Mouse (Mus musculus) midbrain, embryonic 15.5 days (tissue): ENCODE measurements at regions not wholly inside any gene's neighbourhood (a gene's known extent, or its start where the extent isn't known, plus 50 kb on each side); places are given as distances from the start of the nearest gene placed in this dataset.

ENCODE experiments used
- ATAC-seq: fragments of 200-750 bp; cut with Nextera tagmentation; replicated peaks from 2 replicates; pipeline ENCODE4 v1.8.0; 2017; ENCODE audit warnings: moderate TSS enrichment
- H3K27ac ChIP-seq: fragments of 300-500 bp; sonication (generic); 2 replicates; pipeline ENCODE4 v1.5.1; 2015; ENCODE audit warnings: mild to moderate bottlenecking, inconsistent platforms
- H3K27me3 ChIP-seq: fragments of 300-500 bp; sonication (generic); replicated peaks from 2 replicates; pipeline ENCODE4 v1.6.1; 2015; ENCODE audit warnings: inconsistent platforms
- H3K36me3 ChIP-seq: fragments of 300-500 bp; sonication (generic); replicated peaks from 2 replicates; pipeline ENCODE4 v1.6.1; 2015; ENCODE audit warnings: inconsistent platforms
- H3K4me1 ChIP-seq: fragments of 300-500 bp; sonication (generic); 2 replicates; pipeline ENCODE4 v1.6.1; 2015; ENCODE audit warnings: inconsistent platforms
- H3K4me2 ChIP-seq: fragments of 300-500 bp; sonication (generic); 2 replicates; pipeline ENCODE4 v1.6.1; 2015; ENCODE audit warnings: inconsistent platforms, mild to moderate bottlenecking, moderate library complexity
- H3K4me3 ChIP-seq: fragments of 300-500 bp; sonication (generic); 2 replicates; pipeline ENCODE4 v1.5.1; 2015; ENCODE audit warnings: mild to moderate bottlenecking, inconsistent platforms
- H3K9ac ChIP-seq: fragments of 300-500 bp; sonication (generic); 2 replicates; pipeline ENCODE4 v1.6.1; 2015; ENCODE audit warnings: mild to moderate bottlenecking, inconsistent platforms
- H3K9me3 ChIP-seq: fragments of 300-500 bp; sonication (generic); 2 replicates; pipeline ENCODE4 v1.6.1; 2016; ENCODE audit warnings: inconsistent platforms
- WGBS: fragments of 180-500 bp; shearing (Covaris S2); methylation state at CpG from one replicate; pipeline ENCODE4 v1.1.7; 2015; ENCODE audit warnings: mixed read lengths; 5-methylcytosine and 5-hydroxymethylcytosine counted together

DNA sequence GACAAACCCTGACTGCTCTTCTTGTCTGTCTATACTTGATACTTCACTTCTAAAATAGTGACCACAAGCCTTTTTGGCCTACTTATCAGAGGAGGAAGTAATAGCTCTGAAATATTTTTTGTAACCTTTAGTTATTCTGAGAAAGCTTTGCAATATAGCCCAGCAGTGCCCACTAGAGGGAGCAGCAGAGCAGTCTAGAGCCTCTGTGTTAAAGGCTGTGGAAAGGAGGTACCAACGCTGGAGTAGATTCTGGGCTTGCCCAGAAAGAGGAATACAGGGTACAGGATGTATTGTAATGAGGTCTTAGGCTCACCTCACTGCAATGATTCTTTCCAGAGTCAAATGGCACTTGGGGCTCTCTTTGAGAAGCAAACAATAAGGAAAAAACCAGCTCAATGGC, 151.1 kb downstream of the Dmrta2 start:
- H3K27ac ChIP-seq = peak overlapping the region; percentile 31; the same call in 1 of the 2 replicates
- H3K4me3 ChIP-seq = no peak overlapping the region
- no peak overlapping the region for H3K4me2 ChIP-seq
- no peaks in the 10 kb centered on the region for H3K9me3 ChIP-seq
- peak; percentile 89 for ATAC-seq
- H3K4me1 ChIP-seq = 0 out of 2 replicates have a peak, but pooled peaks cover 6% of the 10 kb centered on the region
- H3K27me3 ChIP-seq = no peaks in the 10 kb centered on the region
- WGBS = 0% methylated on average over 1 of the region's 1 CpGs
- no peak overlapping the region for H3K9ac ChIP-seq
- H3K36me3 ChIP-seq = no peaks in the 10 kb centered on the region

- Histone ChIP-seq H3K4me2 (no peak overlapping the region), H3K36me3 (no peaks in the 10 kb centered on the region), H3K9ac (no peak overlapping the region), H3K4me3 (no peak overlapping the region), H3K4me1 (0 out of 2 replicates have a peak, but pooled peaks cover 8% of the 10 kb centered on the region), H3K27ac (peak overlapping the region; percentile 31; the same call in 1 of the 2 replicates), H3K9me3 (no peaks in the 10 kb centered on the region), H3K27me3 (no peaks in the 10 kb centered on the region)
- ATAC-seq = peak; percentile 91
- WGBS = 33% methylated on average over 3 of the region's 3 CpGs
Observed at GRCm38 (mm10) chr4:110129518-110129917, 151.7 kb downstream of the Dmrta2 start.

DNA sequence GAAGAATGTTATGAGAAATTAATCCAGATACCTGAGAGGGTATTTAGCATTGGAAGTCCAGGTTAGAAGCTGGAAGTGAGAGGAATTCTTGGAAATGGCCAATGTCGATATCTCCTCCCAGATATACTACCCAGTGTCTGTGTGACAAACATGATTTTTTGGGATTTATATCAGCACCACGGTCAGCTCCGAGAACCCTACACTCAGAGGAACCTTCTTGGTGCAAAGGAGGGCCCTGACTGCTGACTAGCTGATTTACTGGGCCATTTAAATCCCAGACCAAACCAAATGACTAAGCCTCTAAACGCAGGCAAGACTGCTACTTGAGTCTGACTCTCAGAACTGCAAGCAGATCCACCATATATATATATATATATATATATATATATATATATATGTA, 154.2 kb downstream of the Dmrta2 start:
- no peak for ATAC-seq
- Histone ChIP-seq H3K4me2 (no peak overlapping the region), H3K9me3 (no peaks in the 10 kb centered on the region), H3K27me3 (no peaks in the 10 kb centered on the region), H3K27ac (no peak overlapping the region), H3K9ac (no peak overlapping the region), H3K36me3 (no peaks in the 10 kb centered on the region), H3K4me3 (no peak overlapping the region), H3K4me1 (peaks cover 8% of the 10 kb centered on the region; the same call in 1 of the 2 replicates)
- WGBS = 74% methylated on average over 4 of the region's 4 CpGs

DNA sequence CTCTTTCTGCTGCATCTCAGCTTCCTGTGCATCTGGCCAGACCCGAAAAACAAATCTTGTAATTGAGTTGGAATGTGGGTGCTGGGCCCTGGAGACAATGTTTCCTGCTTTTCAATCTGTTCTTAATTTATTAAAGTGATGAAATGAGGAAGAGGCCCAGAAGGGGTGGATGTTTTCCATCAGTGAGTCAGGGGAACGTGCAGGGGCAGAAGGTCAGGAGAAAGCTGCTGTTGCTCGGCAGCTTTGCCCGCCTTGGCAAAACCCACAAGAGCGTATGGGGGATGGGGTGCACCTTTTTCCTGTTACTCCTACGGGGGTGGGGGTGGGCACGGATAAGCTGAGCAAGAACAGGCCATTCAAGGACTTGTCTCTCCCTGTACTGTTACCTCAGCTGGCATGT, 156.2 kb downstream of the Dmrta2 start:
- no peak for ATAC-seq
- Histone ChIP-seq H3K36me3 (no peaks in the 10 kb centered on the region), H3K9ac (no peak overlapping the region), H3K4me3 (no peak overlapping the region), H3K27me3 (no peaks in the 10 kb centered on the region), H3K27ac (no peak overlapping the region), H3K4me1 (peaks cover 8% of the 10 kb centered on the region; the same call in 1 of the 2 replicates), H3K9me3 (no peaks in the 10 kb centered on the region), H3K4me2 (no peak overlapping the region)
- WGBS = 50% methylated on average over 7 of the region's 7 CpGs

GRCm38 (mm10) chr4:110145229-110145628, 167.4 kb downstream of the Dmrta2 start:
- no peak overlapping the region for H3K27ac ChIP-seq
- no peak overlapping the region for H3K9ac ChIP-seq
- ATAC-seq = no peak
- H3K36me3 ChIP-seq = no peaks in the 10 kb centered on the region
- H3K4me1 ChIP-seq = no peaks in the 10 kb centered on the region
- no peak overlapping the region for H3K4me2 ChIP-seq
- 81% methylated on average over 1 of the region's 1 CpGs for WGBS
- no peaks in the 10 kb centered on the region for H3K27me3 ChIP-seq
- H3K9me3 ChIP-seq = no peaks in the 10 kb centered on the region
- no peak overlapping the region for H3K4me3 ChIP-seq

GRCm38 (mm10) chr4:110152103-110152946, 174.5 kb downstream of the Dmrta2 start:
- ATAC-seq = peak; percentile 93
- Histone ChIP-seq H3K4me1 (peaks cover 23% of the 10 kb centered on the region), H3K36me3 (no peaks in the 10 kb centered on the region), H3K4me2 (peak overlapping the region; percentile 33), H3K9ac (no peak overlapping the region), H3K9me3 (no peaks in the 10 kb centered on the region), H3K27ac (peak overlapping the region; percentile 83), H3K4me3 (no peak overlapping the region), H3K27me3 (no peaks in the 10 kb centered on the region)
- 6% methylated on average over 15 of the region's 15 CpGs for WGBS
